In genomic region chr2:103931511-103931911, GRCm38 (mm10) we compare ENCODE assay signal across 11 mouse cellular contexts. TPM values are rescaled to one million over a fixed set of nuclear protein-coding genes. Genes with fewer than 3 reads are reported as not detected.
A peak's percentile ranks its signal among the peaks of the same experiment; 100 is the strongest.
DNase-seq lines count a peak whose midpoint lies in the region; ATAC-seq and TF ChIP-seq lines count a peak whose summit lies in the region.
"Had no signal": no experiment of that assay in that cellular context is flagged by ENCODE, and none has a peak within 500 bp of the region (broad histone marks: within the 10 kb centered on the region; RNA-seq: fewer than 3 reads in every experiment).

No protein-coding gene starts in this region.

- no peak for TF ChIP-seq CTCF in G1E (IDR thresholded peaks at IDR 0.05; ENCODE audit: low read depth, low read length)

- no peaks in the 10 kb centered on the region for H3K27me3 ChIP-seq in G1E (ENCODE audit: insufficient read depth, low read length)
- H3K27me3 ChIP-seq: heart, embryonic 15.5 days had no signal

- no peaks in the 10 kb centered on the region for H3K36me3 ChIP-seq in G1E (replicated peaks)
- H3K36me3 ChIP-seq: heart, embryonic 15.5 days had no signal

- H3K4me1 ChIP-seq in G1E (ENCODE audit: insufficient read depth, low read depth, low read length): peaks cover 83% of the 10 kb centered on the region
- H3K4me1 ChIP-seq: heart, embryonic 15.5 days had no signal

- DNase-seq in kidney, adult 18-20 months: peak; percentile 5
- DNase-seq in kidney, adult 9 months: no peak
- no peak for DNase-seq in G1E (ENCODE audit: low spot score)
- DNase-seq in heart, postnatal 4 days: peak; percentile 35
- DNase-seq in thymus, adult 18-20 months: no peak
- DNase-seq in spleen, adult 18-20 months: no peak
- DNase-seq in cerebellum, postnatal 4 days (ENCODE audit: low spot score in 2 of 2): no peak

- H3K9me3 ChIP-seq in G1E (replicated peaks): no peaks in the 10 kb centered on the region
- H3K9me3 ChIP-seq: heart, embryonic 15.5 days had no signal

- peak overlapping the region; percentile 47; the same call in 1 of the 2 replicates for H3K4me3 ChIP-seq in G1E (ENCODE audit: low read depth, low read length)
- H3K4me3 ChIP-seq: heart, embryonic 15.5 days had no signal

- ATAC-seq in G1E (ENCODE audit: extremely low read depth, insufficient number of reproducible peaks, low FRiP score, poor library complexity, severe bottlenecking): no peak
- ATAC-seq in erythroid progenitor cell, adult 5-6 weeks (replicated peaks; ENCODE audit: low FRiP score, poor library complexity, severe bottlenecking): peak; percentile 49
- ATAC-seq: CD4-positive, CD25-positive, alpha-beta regulatory T cell, adult 4 months; intestine, embryonic 16.5 days had no signal

RNA-seq across cellular contexts. Expression of gene Lmo2, which starts 26.3 kb away (rescaled TPM):
- total RNA-seq in G1E (2014; fragmentation: Nextera tagmentation) (184 and 198 TPM in 2 replicates), G1E (2017) (119 and 124 TPM in 2 replicates)
- 255 and 381 TPM in 2 replicates for polyA plus RNA-seq in G1E (2012)
- 633 and 653 TPM in 2 replicates for total RNA-seq in erythroid progenitor cell, adult 5-6 weeks (2015; ENCODE audit: low replicate concordance)
- 362 and 409 TPM in 2 replicates for total RNA-seq in erythroid progenitor cell, adult 5-6 weeks (2017; ENCODE audit: low replicate concordance)
- 10 to 100 TPM; 25.0 to 25.4 TPM for total RNA-seq in heart, postnatal 4 days (2021)

Comparison
In these comparisons a context has a peak if more than half of its experiments do, and no peak if none do; other contexts are left out.
1. DNase-seq: peak in kidney, adult 18-20 months (single experiment) and heart, postnatal 4 days (single experiment); none in kidney, adult 9 months (single experiment), G1E (single experiment), thymus, adult 18-20 months (0 of 2), spleen, adult 18-20 months (0 of 2) and cerebellum, postnatal 4 days (0 of 2).
2. RNA of gene Lmo2, which starts 26.3 kb away (total RNA-seq): 362 to 653 TPM in erythroid progenitor cell, adult 5-6 weeks and 119 to 198 TPM in G1E; 25.0 to 25.4 TPM in heart, postnatal 4 days; every median in the first group is over 4 times any median in the second.